Mouse (Mus musculus) kidney, adult 18-20 months (tissue): ENCODE results near the gene Shf.
"Not testable (repeated sequence)": the region's sequence is repeated elsewhere in the genome, so short reads cannot be mapped to it uniquely, and the experiment has no call there.

Experiments
- DNase-seq: peaks from one replicate; pipeline ENCODE4 v3.0.0; 2021

The Shf gene

GRCm38 (mm10) chr2:122348531-122349131, 20.3 kb downstream of the Shf start:
- peak; percentile 92 for DNase-seq

GRCm38 (mm10) chr2:122347257-122347656, 21.7 kb downstream of the Shf start:
- DNase-seq: no peak

- not testable (repeated sequence) for DNase-seq
These were observed 22.8 kb downstream of the Shf start for GRCm38 (mm10) chr2:122346164-122346563.

- DNase-seq: no peak
These were observed 23.7 kb downstream of the Shf start for GRCm38 (mm10) chr2:122345106-122345893.

- no peak for DNase-seq
These were observed 31.7 kb downstream of the Shf start for GRCm38 (mm10) chr2:122337291-122337690.

- no peak for DNase-seq
These were observed 34.8 kb downstream of the Shf start for GRCm38 (mm10) chr2:122334170-122334569.

GRCm38 (mm10) chr2:122332222-122332621, 36.7 kb downstream of the Shf start:
- no peak for DNase-seq

- not testable (repeated sequence) for DNase-seq
These were observed 38.6 kb downstream of the Shf start for GRCm38 (mm10) chr2:122330317-122330716.

- DNase-seq: no peak
These were observed 41.0 kb downstream of the Shf start for GRCm38 (mm10) chr2:122327986-122328385.

- DNase-seq: no peak
These were observed 43.6 kb downstream of the Shf start for GRCm38 (mm10) chr2:122325361-122325760.

GRCm38 (mm10) chr2:122324586-122324985, 44.4 kb downstream of the Shf start:
- DNase-seq: no peak

GRCm38 (mm10) chr2:122323960-122324359, 45.0 kb downstream of the Shf start:
- DNase-seq: no peak

- DNase-seq: no peak
These were observed 51.6 kb downstream of the Shf start for GRCm38 (mm10) chr2:122317384-122317783.

GRCm38 (mm10) chr2:122315372-122315771, 53.6 kb downstream of the Shf start, which contains the start of gene Duox1:
TSS of gene Duox1 (plus strand) at chr2:122315672.
- no peak for DNase-seq

GRCm38 (mm10) chr2:122313536-122313935, 55.4 kb downstream of the Shf start, which contains the start of gene Duoxa1:
TSS of gene Duoxa1 (minus strand) at chr2:122313730.
- no peak for DNase-seq

- peak; percentile 67 for DNase-seq
These were observed 56.1 kb downstream of the Shf start for GRCm38 (mm10) chr2:122312722-122313417.

- no peak for DNase-seq
These were observed 57.4 kb downstream of the Shf start for GRCm38 (mm10) chr2:122311561-122311960.

GRCm38 (mm10) chr2:122309647-122310046, 59.3 kb downstream of the Shf start:
- DNase-seq: no peak

GRCm38 (mm10) chr2:122306184-122306583, 62.8 kb downstream of the Shf start:
- no peak for DNase-seq

GRCm38 (mm10) chr2:122305097-122305892, 63.7 kb downstream of the Shf start:
- DNase-seq: no peak

GRCm38 (mm10) chr2:122304544-122304943, 64.4 kb downstream of the Shf start:
- DNase-seq: no peak

- DNase-seq: peak; percentile 79
These were observed 66.3 kb downstream of the Shf start for GRCm38 (mm10) chr2:122302574-122303241.
